25 mouse cellular contexts compared by ENCODE assay signal in genomic region chr5:103357558-103357957, GRCm38 (mm10).
"Had no signal": no experiment of that assay in that cellular context is flagged by ENCODE, and none has a peak within 500 bp of the region (broad histone marks: within the 10 kb centered on the region; RNA-seq: fewer than 3 reads in every experiment).

No protein-coding gene starts in this region.

- DNase-seq: forebrain, postnatal 0 days; gastrocnemius, postnatal 14 days; gastrocnemius, postnatal 36 days; heart, adult 11 months; heart, adult 2 months; heart, postnatal 14 days; heart, postnatal 36 days; kidney, adult 11 months; kidney, adult 8-10 months; kidney, postnatal 14 days; kidney, postnatal 36 days; layer of hippocampus, adult 9-11 months; layer of hippocampus, postnatal 36 days; left cerebral cortex, postnatal 4 days had no signal

- H3K4me2 ChIP-seq: heart, embryonic 11.5 days; heart, embryonic 13.5 days; heart, embryonic 15.5 days; hindbrain, embryonic 13.5 days; hindbrain, embryonic 15.5 days; kidney, embryonic 15.5 days; limb, embryonic 13.5 days; limb, embryonic 15.5 days had no signal

- H3K27ac ChIP-seq: heart, adult 2 months; heart, embryonic 13.5 days; heart, embryonic 15.5 days; hindbrain, embryonic 13.5 days; hindbrain, embryonic 15.5 days; hindbrain, postnatal 0 days; kidney, embryonic 15.5 days; kidney, postnatal 0 days; limb, embryonic 13.5 days; limb, embryonic 15.5 days had no signal

- H3K4me1 ChIP-seq: heart, embryonic 13.5 days; heart, embryonic 15.5 days; limb, embryonic 13.5 days; limb, embryonic 15.5 days had no signal

- H3K36me3 ChIP-seq: heart, embryonic 13.5 days; heart, embryonic 15.5 days; hindbrain, embryonic 13.5 days; hindbrain, embryonic 15.5 days; kidney, embryonic 15.5 days; limb, embryonic 13.5 days; limb, embryonic 15.5 days had no signal

- ATAC-seq: forebrain, postnatal 0 days; hindbrain, postnatal 0 days; intestine, embryonic 16.5 days had no signal

- H3K9me3 ChIP-seq: heart, embryonic 13.5 days; heart, embryonic 15.5 days; hindbrain, embryonic 13.5 days; hindbrain, embryonic 15.5 days; kidney, embryonic 15.5 days; limb, embryonic 13.5 days; limb, embryonic 15.5 days had no signal

- H3K9ac ChIP-seq: forebrain, postnatal 0 days; heart, embryonic 13.5 days; heart, embryonic 15.5 days; hindbrain, embryonic 13.5 days; hindbrain, embryonic 15.5 days; kidney, embryonic 15.5 days; limb, embryonic 13.5 days; limb, embryonic 15.5 days had no signal

- H3K4me3 ChIP-seq: heart, adult 2 months; heart, embryonic 13.5 days; heart, embryonic 15.5 days; hindbrain, embryonic 13.5 days; hindbrain, embryonic 15.5 days; kidney, embryonic 15.5 days; limb, embryonic 13.5 days; limb, embryonic 15.5 days had no signal

- H3K27me3 ChIP-seq: heart, embryonic 15.5 days; hindbrain, embryonic 13.5 days; hindbrain, embryonic 15.5 days; kidney, embryonic 15.5 days; limb, embryonic 15.5 days had no signal
